Mouse (Mus musculus) E14TG2a.4 (cell line): ENCODE measurements around the gene Helz.

Source experiments
- CTCF ChIP-seq: conservative IDR thresholded peaks from 2 replicates; pipeline ENCODE4 v1.5.1; 2014; ENCODE audit warnings: low read length
- NANOG ChIP-seq: IDR thresholded peaks from 2 replicates; pipeline ENCODE4 v1.6.1; 2014; ENCODE audit warnings: borderline replicate concordance, low read length, mixed read lengths

DNA sequence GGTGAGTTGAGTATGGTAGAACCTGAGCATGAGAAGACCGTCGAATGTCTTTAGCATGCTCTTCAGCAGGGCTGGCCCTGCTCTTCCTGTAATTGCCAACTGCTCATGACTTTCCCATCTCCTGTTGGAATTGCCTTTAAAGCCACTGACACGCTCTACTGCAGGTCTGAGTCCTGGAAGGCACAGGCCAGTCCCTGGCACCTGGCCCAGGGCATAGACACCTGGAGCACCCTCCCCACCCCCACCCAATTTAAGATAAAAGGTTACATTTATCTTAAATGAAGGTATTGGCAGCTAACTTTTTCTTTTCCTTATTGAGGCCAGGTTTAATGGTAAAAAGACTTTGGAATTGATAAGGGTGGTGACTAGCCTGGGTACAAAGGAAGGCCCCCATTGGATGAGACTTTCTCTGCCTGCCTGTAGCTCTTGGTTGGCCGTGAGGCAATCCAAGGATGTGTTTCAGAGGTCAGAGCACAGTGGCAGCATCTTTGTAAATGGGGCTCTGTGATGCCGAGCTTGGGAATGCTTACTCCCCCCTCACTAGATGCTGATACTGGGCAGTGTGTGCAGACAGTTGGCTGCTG lies 85.9 kb downstream of the Helz start:
- TF ChIP-seq CTCF (no peak), NANOG (no peak)
